Mouse (Mus musculus): ENCODE results near the gene Dhps. TPM values are rescaled to one million over a fixed set of nuclear protein-coding genes. Genes with fewer than 3 reads are reported as not detected.

The Dhps gene
- total and polyA plus RNA-seq, 3 experiments = 44.7 to 88.5 (median 60.1) TPM

DNA sequence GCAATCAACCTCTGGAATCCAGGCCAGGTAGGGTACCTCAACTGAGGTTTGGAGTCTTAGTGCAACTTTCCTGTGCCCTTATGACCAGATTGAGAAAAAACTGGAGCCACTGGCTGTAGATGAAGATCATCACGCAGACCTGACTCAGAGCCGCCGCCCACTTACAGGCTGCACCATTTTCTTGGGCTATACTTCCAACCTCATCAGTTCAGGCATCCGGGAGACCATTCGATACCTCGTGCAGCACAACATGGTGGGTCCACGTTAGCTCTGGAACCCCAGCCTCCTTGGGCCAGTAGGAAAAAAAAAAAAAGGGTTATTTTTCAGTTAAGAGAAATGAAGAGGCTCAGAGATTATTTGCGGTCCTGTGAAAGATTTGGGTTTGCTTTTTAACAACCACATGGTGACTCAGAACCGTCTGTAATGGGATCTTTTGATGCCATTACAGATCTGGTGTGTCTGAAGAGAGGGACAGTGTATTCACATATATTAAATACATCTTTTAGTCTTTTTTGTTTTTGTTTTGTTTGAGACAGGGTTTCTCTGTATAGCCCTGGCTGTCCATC lies 890 bp downstream of the Dhps start:
- H3K36me3 ChIP-seq (replicated peaks in 1 of 2; ENCODE audit: control insufficient read depth in 1 of 2, insufficient read depth in 1 of 2, low read length in 1 of 2) = peaks cover 44 to 60% of the 10 kb centered on the region in 2 experiments
- no peak overlapping the region; the same call in 1 of the 2 replicates for H3K27ac ChIP-seq (ENCODE audit: insufficient read depth, low read depth)
- peak overlapping the region; percentile 92 to 99 (median 98) for H3K4me3 ChIP-seq (replicated peaks in 1 of 3; ENCODE audit: low read depth in 2 of 3, low read length in 2 of 3, poor library complexity in 1 of 3)
- no peaks in the 10 kb centered on the region for H3K27me3 ChIP-seq (replicated peaks)
- no peaks in the 10 kb centered on the region for H3K9me3 ChIP-seq (replicated peaks; ENCODE audit: low read length)
- H3K79me2 ChIP-seq (replicated peaks; ENCODE audit: control insufficient read depth, extremely low read depth, insufficient read depth, poor library complexity, severe bottlenecking) = peaks cover 17% of the 10 kb centered on the region
- TF ChIP-seq ELF1 (IDR thresholded peaks at IDR 0.05; ENCODE audit: low read depth, low read length) (no peak), MYC (IDR thresholded peaks at IDR 0.05; ENCODE audit: low read depth, low read length) (peak; percentile 92), MAFK (IDR thresholded peaks at IDR 0.05; ENCODE audit: insufficient replicate concordance, low read length) (no peak), USF2 (conservative IDR thresholded peaks at IDR 0.05; ENCODE audit: low read depth, low read length) (no peak), CHD2 (IDR thresholded peaks at IDR 0.05; ENCODE audit: low read length) (no peak), IRF4 (IDR thresholded peaks at IDR 0.05; ENCODE audit: low read depth, low read length) (no peak), PAX5 (IDR thresholded peaks at IDR 0.05; ENCODE audit: low read length) (no peak), ZMIZ1 (IDR thresholded peaks at IDR 0.05; ENCODE audit: low read depth, low read length) (no peak), ZC3H11A (IDR thresholded peaks at IDR 0.05; ENCODE audit: low read depth, low read length) (no peak), KAT2A (IDR thresholded peaks at IDR 0.05; ENCODE audit: insufficient replicate concordance, low read length) (no peak), ETS1 (conservative IDR thresholded peaks at IDR 0.05; ENCODE audit: low read depth, low read length) (no peak), JUN (IDR thresholded peaks at IDR 0.05; ENCODE audit: insufficient read depth, low read depth, low read length) (no peak), NRF1 (IDR thresholded peaks at IDR 0.05; ENCODE audit: low read depth, low read length) (no peak), USF1 (IDR thresholded peaks at IDR 0.05; ENCODE audit: low read depth, low read length) (no peak), EP300 (IDR thresholded peaks at IDR 0.05; ENCODE audit: low read length) (no peak), CHD1 (IDR thresholded peaks at IDR 0.05; ENCODE audit: low read depth, low read length) (0 out of 2 replicates have a peak, but pooled peaks have one; percentile 52), POLR2AphosphoS2 (IDR thresholded peaks at IDR 0.05; ENCODE audit: low read depth, low read length) (no peak; the same call in 1 of the 2 replicates), SIN3A (IDR thresholded peaks at IDR 0.05; ENCODE audit: low read length) (no peak; the same call in 1 of the 2 replicates), E2F4 (IDR thresholded peaks at IDR 0.05; ENCODE audit: insufficient replicate concordance, low read depth, low read length) (no peak), MXI1 (IDR thresholded peaks at IDR 0.05; ENCODE audit: low read depth, low read length) (no peak), MEF2A (IDR thresholded peaks at IDR 0.05; ENCODE audit: borderline replicate concordance, low read depth, low read length) (no peak), MAX (IDR thresholded peaks at IDR 0.05; ENCODE audit: low read length) (peak; percentile 74; the same call in 1 of the 2 replicates), ZNF384 (IDR thresholded peaks at IDR 0.05; ENCODE audit: low read depth, low read length) (no peak), BHLHE40 (IDR thresholded peaks at IDR 0.05; ENCODE audit: low read depth, low read length) (no peak)
- dilution Hi-C loops (cut with MboI; ENCODE audit: extremely low pct_ligation_motif_present, extremely low pct_unique_long_range_greater_than_20kb, low sequenced_read_pairs) (no loop called here), in situ Hi-C loops (cut with MboI; ENCODE audit: low pct_ligation_motif_present, low pct_unique_long_range_greater_than_20kb, low sequenced_read_pairs) (loop anchor here (5.0 kb wide), 1 partner anchor 100 kb away; no protein-coding TSS in a partner anchor)
- H3K4me2 ChIP-seq (ENCODE audit: insufficient read depth, low read depth, poor library complexity, severe bottlenecking) = peak overlapping the region; percentile 76
- peaks cover 6 to 27% of the 10 kb centered on the region in 2 experiments for H3K4me1 ChIP-seq (ENCODE audit: control insufficient read depth in 1 of 2, insufficient read depth in 2 of 2)
- peak overlapping the region; percentile 99 for H3K9ac ChIP-seq (ENCODE audit: insufficient read depth, low read depth)
- peak; percentile 47 for DNase-seq (ENCODE audit: extremely low read depth)
